Mouse (Mus musculus): Measurements from ENCODE around the gene Itgb6. TPM values are rescaled to one million over a fixed set of nuclear protein-coding genes. Genes with fewer than 3 reads are reported as not detected.

Itgb6 gene
- polyA plus RNA-seq, 1 experiment, result not detected

DNA sequence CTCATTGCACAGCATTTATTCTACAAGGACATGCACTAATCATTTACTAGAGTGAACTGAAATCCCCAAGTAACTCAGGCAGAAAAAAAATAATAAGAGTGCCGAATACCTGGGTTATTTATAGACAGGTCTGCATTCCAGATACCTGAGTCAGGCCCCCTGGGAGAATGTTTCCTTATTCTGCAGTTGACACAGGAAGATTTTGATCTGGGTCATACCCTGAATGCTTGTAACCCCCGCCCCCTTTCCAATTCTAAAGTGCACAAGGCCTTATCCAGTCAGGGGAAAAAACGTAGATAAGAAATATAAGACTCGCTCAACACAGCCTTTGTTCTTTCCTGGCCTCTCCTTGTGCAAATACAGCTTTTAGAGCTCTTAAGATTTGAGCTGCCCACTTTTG, 19.1 kb downstream of the Itgb6 start:
- H3K27me3 ChIP-seq (replicated peaks), result peaks cover 18% of the 10 kb centered on the region
- peaks cover 10% of the 10 kb centered on the region for H3K9me3 ChIP-seq
- no peak overlapping the region for H3K4me3 ChIP-seq (replicated peaks)
- no peaks in the 10 kb centered on the region for H3K36me3 ChIP-seq (replicated peaks; ENCODE audit: low read length)
- H3K4me1 ChIP-seq, result no peaks in the 10 kb centered on the region
- no peak for TF ChIP-seq FLI1 (IDR thresholded peaks at IDR 0.05; ENCODE audit: low read length)
- no peak for TF ChIP-seq GATA1 (IDR thresholded peaks at IDR 0.05; ENCODE audit: borderline replicate concordance, low read length)

DNA sequence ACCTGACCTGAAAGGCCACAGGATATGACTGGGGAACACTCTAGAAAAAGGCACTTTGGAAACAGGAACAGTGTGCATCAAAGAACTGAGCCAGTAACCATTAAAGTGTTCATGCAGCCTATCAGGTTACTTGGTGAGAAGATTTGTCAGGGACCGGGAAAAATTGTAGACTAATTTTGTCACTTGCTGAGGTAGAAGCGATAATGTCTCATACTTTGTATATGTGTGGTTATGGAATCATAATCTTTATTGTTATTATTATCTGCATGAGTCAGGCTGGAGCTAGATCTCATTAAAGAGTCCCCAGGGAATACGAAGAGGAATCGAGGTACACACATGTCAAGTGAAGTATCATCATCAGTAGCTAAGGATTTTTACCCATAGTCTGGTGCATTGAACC, 21.5 kb downstream of the Itgb6 start:
- Histone ChIP-seq H3K36me3 (replicated peaks; ENCODE audit: low read length) (no peaks in the 10 kb centered on the region), H3K27me3 (replicated peaks) (peaks cover 18% of the 10 kb centered on the region), H3K4me1 (no peaks in the 10 kb centered on the region), H3K4me3 (replicated peaks) (no peak overlapping the region), H3K9me3 (0 out of 2 replicates have a peak, but pooled peaks cover 6% of the 10 kb centered on the region)
- TF ChIP-seq GATA1 (IDR thresholded peaks at IDR 0.05; ENCODE audit: borderline replicate concordance, low read length) (no peak), FLI1 (IDR thresholded peaks at IDR 0.05; ENCODE audit: low read length) (no peak)

DNA sequence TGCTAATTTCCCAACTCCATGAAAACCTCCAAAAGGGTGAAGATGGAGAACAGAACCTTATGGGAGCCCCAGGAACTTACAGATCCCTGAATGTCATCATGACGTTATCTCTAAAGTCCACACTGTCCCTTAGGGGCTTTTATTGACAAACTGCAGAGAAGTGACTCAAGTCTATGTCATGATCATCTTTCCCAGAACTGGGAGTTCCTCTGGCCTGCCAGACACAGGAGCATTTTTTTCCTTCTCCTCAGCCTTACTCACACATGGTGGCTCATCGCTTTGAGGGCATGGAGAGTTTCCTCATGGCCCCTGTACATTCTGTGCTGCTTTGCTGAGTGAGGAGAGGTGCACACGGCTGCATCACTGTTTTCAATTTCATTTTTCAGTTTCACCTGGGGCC, 22.4 kb downstream of the Itgb6 start:
- H3K27me3 ChIP-seq (replicated peaks), result peaks cover 13% of the 10 kb centered on the region
- 0 out of 2 replicates have a peak, but pooled peaks cover 1% of the 10 kb centered on the region for H3K9me3 ChIP-seq
- H3K36me3 ChIP-seq (replicated peaks; ENCODE audit: low read length), result no peaks in the 10 kb centered on the region
- TF ChIP-seq GATA1 (IDR thresholded peaks at IDR 0.05; ENCODE audit: borderline replicate concordance, low read length) (no peak), FLI1 (IDR thresholded peaks at IDR 0.05; ENCODE audit: low read length) (no peak)
- no peak overlapping the region for H3K4me3 ChIP-seq (replicated peaks)
- no peaks in the 10 kb centered on the region for H3K4me1 ChIP-seq

DNA sequence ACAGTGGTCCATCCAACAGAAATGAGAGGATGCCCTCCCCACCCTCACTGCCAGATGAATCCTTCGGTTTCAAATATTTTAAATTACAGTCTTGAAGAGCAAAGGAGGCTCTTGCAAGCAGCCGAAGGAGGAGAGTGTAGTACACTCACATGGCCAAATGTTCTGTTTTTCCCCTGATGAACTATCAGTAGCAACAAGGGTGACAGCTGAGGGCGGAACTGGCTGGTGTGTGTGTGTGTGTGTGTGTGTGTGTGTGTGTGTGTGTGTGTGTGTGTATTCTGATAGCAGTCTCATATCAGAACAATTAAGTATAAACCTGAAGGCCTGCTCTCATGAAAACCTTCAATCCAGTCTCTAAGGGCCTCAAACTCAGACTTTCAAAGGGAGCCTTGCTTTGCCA, 22.9 kb downstream of the Itgb6 start:
- Histone ChIP-seq H3K36me3 (replicated peaks; ENCODE audit: low read length) (no peaks in the 10 kb centered on the region), H3K4me3 (replicated peaks) (no peak overlapping the region), H3K9me3 (no peaks in the 10 kb centered on the region), H3K27me3 (replicated peaks) (peaks cover 14% of the 10 kb centered on the region), H3K4me1 (no peaks in the 10 kb centered on the region)
- TF ChIP-seq GATA1 (IDR thresholded peaks at IDR 0.05; ENCODE audit: borderline replicate concordance, low read length) (no peak), FLI1 (IDR thresholded peaks at IDR 0.05; ENCODE audit: low read length) (no peak)

DNA sequence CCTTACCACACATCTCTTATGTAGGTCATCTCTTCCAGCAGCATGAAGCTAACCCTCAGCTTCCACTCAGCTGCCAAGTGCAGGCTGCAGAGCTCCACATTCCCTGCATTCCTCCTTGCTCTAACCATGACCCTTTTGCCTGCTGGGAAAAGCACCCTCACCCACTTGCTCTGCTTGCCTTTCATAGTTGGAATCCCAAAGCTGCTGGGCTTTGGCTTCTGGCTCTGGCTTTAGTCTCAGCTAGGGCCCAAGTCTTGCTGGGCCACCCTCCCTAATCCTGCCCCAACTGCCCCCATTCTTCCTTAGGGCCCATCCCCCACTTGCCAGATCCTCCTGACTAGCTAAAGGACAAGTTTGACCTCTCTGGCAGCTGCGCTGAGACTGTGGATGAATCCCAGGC, 24.3 kb downstream of the Itgb6 start:
- no peaks in the 10 kb centered on the region for H3K36me3 ChIP-seq (replicated peaks; ENCODE audit: low read length)
- H3K27me3 ChIP-seq (replicated peaks), result peaks cover 17% of the 10 kb centered on the region
- H3K4me1 ChIP-seq, result no peaks in the 10 kb centered on the region
- no peak overlapping the region for H3K4me3 ChIP-seq (replicated peaks)
- no peak for TF ChIP-seq FLI1 (IDR thresholded peaks at IDR 0.05; ENCODE audit: low read length)
- TF ChIP-seq GATA1 (IDR thresholded peaks at IDR 0.05; ENCODE audit: borderline replicate concordance, low read length), result no peak
- 0 out of 2 replicates have a peak, but pooled peaks cover 3% of the 10 kb centered on the region for H3K9me3 ChIP-seq

DNA sequence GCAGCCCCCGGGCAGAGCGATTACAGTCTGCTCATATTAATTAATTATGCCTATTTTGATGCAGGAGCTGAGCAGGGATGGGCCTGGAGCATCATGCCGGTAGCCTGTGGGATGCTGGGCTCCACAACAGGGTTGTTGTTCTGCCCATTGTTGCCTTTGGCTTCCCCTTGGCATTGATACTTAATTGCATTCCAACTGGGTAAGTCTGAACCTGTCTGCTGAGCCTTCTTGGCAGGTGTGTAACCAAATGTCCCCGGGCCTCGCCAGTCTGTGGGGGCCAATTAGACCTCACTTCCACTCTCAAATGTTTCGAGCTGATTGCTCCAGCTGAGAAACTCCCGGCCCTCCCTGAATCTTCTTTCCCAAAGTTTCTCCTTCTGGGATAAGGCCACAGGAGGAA, 24.9 kb downstream of the Itgb6 start:
- H3K4me3 ChIP-seq (replicated peaks), result no peak overlapping the region
- no peaks in the 10 kb centered on the region for H3K4me1 ChIP-seq
- 0 out of 2 replicates have a peak, but pooled peaks cover 3% of the 10 kb centered on the region for H3K9me3 ChIP-seq
- no peaks in the 10 kb centered on the region for H3K36me3 ChIP-seq (replicated peaks; ENCODE audit: low read length)
- H3K27me3 ChIP-seq (replicated peaks), result peaks cover 17% of the 10 kb centered on the region
- TF ChIP-seq FLI1 (IDR thresholded peaks at IDR 0.05; ENCODE audit: low read length), result no peak
- no peak for TF ChIP-seq GATA1 (IDR thresholded peaks at IDR 0.05; ENCODE audit: borderline replicate concordance, low read length)

DNA sequence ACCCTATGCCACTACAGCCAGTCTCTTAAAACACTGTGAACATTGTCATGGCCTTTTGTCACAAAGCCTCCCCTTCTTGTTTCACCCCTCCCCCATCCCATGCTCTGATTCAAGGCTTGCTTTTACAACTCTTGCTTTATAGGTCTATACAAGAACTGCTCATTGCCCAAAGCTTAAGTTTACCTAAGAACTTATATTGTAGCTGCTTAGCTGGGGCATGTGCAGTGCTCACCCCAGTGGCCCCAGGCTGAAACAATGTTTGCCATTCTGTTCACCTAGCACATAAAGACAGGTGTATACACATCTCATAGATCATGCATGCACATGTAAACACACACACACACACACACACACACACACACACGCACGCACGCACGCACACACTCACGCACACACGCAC, 25.9 kb downstream of the Itgb6 start:
- Histone ChIP-seq H3K36me3 (replicated peaks; ENCODE audit: low read length) (no peaks in the 10 kb centered on the region), H3K4me3 (replicated peaks) (no peak overlapping the region), H3K4me1 (no peaks in the 10 kb centered on the region), H3K27me3 (replicated peaks) (peaks cover 17% of the 10 kb centered on the region), H3K9me3 (0 out of 2 replicates have a peak, but pooled peaks cover 6% of the 10 kb centered on the region)
- TF ChIP-seq GATA1 (IDR thresholded peaks at IDR 0.05; ENCODE audit: borderline replicate concordance, low read length), result no peak
- no peak for TF ChIP-seq FLI1 (IDR thresholded peaks at IDR 0.05; ENCODE audit: low read length)

DNA sequence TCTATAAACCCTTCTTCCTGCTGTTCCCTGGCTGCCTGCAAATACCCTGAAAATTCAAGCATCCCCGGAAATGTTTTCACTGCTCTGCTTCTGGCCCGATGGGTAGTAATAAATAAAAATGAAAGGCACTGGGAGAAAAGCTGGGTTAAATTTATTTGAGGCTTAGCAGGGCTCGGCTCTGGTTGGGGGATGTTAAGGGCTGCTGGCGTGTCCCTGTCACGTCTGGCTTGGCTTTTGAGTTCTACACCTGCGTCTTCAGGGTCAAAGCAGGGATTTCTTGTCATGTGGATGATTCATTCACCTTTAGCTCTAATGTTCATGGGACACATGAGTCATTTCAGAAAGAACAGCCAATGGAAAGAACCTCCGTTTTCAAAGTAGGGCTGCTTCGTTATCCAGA, 26.7 kb downstream of the Itgb6 start:
- Histone ChIP-seq H3K4me3 (replicated peaks) (no peak overlapping the region), H3K4me1 (no peaks in the 10 kb centered on the region), H3K27me3 (replicated peaks) (peaks cover 17% of the 10 kb centered on the region), H3K36me3 (replicated peaks; ENCODE audit: low read length) (no peaks in the 10 kb centered on the region), H3K9me3 (0 out of 2 replicates have a peak, but pooled peaks cover 6% of the 10 kb centered on the region)
- TF ChIP-seq FLI1 (IDR thresholded peaks at IDR 0.05; ENCODE audit: low read length), result no peak
- no peak for TF ChIP-seq GATA1 (IDR thresholded peaks at IDR 0.05; ENCODE audit: borderline replicate concordance, low read length)

DNA sequence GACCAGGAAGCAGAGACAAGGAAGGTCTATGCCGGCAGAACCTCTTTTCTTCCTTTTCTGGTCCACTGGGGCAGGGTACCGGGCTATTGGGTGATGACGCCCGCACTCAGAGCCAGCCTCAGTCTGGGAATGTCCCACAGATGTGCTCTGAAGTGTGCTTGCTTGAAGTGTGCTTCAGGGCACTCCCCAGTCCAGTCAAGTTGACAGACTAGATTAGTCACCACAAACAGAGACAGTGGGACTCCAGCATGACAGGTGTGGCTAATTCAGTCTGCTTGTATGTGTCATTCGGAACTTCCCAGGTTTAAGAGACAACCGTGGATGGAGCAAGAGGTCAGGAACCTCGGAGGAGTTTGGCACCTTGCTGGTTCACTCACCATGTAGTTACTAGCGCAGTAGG, 27.9 kb downstream of the Itgb6 start:
- 0 out of 2 replicates have a peak, but pooled peaks cover 6% of the 10 kb centered on the region for H3K9me3 ChIP-seq
- no peaks in the 10 kb centered on the region for H3K36me3 ChIP-seq (replicated peaks; ENCODE audit: low read length)
- H3K4me1 ChIP-seq, result no peaks in the 10 kb centered on the region
- H3K4me3 ChIP-seq (replicated peaks), result no peak overlapping the region
- TF ChIP-seq FLI1 (IDR thresholded peaks at IDR 0.05; ENCODE audit: low read length) (no peak), GATA1 (IDR thresholded peaks at IDR 0.05; ENCODE audit: borderline replicate concordance, low read length) (no peak)
- H3K27me3 ChIP-seq (replicated peaks), result peaks cover 17% of the 10 kb centered on the region

DNA sequence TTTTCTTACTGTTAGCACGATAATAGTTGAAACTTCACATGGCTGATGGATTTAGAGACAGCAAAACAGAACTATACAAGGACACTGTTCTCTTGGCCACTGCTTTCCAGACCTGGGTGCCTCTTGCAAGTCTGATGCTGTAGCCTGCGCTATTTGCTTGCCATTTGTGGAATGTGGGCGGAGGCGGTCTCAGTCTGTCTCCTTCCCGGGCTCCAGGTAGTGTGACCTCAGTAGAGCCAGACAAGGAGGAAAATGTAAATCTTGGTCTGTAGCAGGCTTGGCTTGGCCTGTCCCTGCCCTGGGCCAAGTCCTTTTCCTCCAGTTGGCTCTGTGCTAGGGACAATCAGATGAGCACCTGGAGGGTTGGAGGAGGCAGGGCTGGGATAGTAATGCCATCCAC, 30.2 kb downstream of the Itgb6 start:
- TF ChIP-seq FLI1 (IDR thresholded peaks at IDR 0.05; ENCODE audit: low read length) (no peak), GATA1 (IDR thresholded peaks at IDR 0.05; ENCODE audit: borderline replicate concordance, low read length) (no peak)
- Histone ChIP-seq H3K36me3 (replicated peaks; ENCODE audit: low read length) (no peaks in the 10 kb centered on the region), H3K4me1 (peaks cover 6% of the 10 kb centered on the region), H3K27me3 (replicated peaks) (peaks cover 17% of the 10 kb centered on the region), H3K4me3 (replicated peaks) (no peak overlapping the region), H3K9me3 (0 out of 2 replicates have a peak, but pooled peaks cover 6% of the 10 kb centered on the region)

DNA sequence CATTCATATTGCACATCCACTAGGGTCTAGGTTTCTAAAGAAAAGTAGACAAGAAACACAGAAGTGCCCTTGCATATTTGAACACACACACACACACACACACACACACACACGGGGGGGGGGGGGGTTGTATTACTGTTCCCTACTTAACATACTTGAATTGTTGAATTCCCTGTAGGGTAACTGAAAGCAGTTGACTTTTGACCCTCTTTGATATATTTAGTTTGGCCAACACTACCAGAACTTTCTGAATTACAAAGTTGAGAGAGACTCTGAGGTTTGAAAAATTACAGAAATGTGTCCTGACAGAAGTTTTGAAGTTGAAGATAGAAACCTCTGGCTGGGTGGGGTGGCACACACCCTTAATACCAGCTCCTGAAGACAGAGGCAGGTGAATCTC, 32.2 kb downstream of the Itgb6 start:
- H3K27me3 ChIP-seq (replicated peaks), result peaks cover 12% of the 10 kb centered on the region
- peaks cover 6% of the 10 kb centered on the region for H3K4me1 ChIP-seq
- no peaks in the 10 kb centered on the region for H3K36me3 ChIP-seq (replicated peaks; ENCODE audit: low read length)
- TF ChIP-seq GATA1 (IDR thresholded peaks at IDR 0.05; ENCODE audit: borderline replicate concordance, low read length) (no peak), FLI1 (IDR thresholded peaks at IDR 0.05; ENCODE audit: low read length) (no peak)
- 0 out of 2 replicates have a peak, but pooled peaks cover 6% of the 10 kb centered on the region for H3K9me3 ChIP-seq
- no peak overlapping the region for H3K4me3 ChIP-seq (replicated peaks)

Data from megakaryocyte, embryonic 14.5 days (primary cell).